Mouse (Mus musculus): ENCODE results near the gene Mapk3.
A peak's percentile ranks its signal among the peaks of the same experiment; 100 is the strongest.

The Mapk3 gene

DNA sequence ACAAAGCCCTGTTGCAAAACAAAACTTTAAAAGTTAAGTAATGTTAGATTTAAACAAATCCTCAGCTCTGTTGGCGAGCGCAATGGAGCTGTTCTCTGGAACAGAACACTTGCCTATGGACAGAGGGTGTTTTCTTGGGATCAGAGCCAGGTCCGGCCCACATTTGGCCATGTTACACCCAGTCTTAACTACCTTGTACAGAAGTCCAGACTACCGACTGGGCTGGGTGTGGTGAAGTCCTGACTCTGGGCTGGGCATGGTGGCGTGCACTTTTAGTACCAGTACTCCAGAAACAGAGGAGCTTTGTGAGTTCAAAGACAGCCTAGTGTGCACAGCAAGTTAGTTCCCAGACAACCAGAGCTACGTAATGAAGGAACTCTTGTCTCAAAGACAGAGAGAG is 47.6 kb downstream of the Mapk3 start:
- no peak for DNase-seq

DNA sequence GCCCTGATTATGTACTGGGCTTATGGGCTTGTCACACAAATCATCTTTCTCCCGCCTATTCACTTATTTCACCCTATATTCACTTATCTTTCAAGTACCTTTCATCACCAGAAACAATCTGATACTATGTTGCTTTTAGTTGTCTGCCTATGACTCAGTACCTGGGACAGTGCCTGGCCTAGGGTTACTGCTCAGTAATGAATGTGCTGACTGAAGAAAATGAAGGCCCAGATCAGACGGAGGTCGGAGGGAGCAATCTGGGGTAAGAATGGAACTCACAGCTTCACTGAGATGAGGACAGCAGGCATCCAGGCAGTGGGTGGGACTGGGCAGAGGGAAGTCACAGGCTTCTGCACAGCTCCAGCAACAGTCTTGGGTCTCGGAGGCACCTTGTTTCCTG is 48.0 kb downstream of the Mapk3 start:
- no peak for DNase-seq

DNA sequence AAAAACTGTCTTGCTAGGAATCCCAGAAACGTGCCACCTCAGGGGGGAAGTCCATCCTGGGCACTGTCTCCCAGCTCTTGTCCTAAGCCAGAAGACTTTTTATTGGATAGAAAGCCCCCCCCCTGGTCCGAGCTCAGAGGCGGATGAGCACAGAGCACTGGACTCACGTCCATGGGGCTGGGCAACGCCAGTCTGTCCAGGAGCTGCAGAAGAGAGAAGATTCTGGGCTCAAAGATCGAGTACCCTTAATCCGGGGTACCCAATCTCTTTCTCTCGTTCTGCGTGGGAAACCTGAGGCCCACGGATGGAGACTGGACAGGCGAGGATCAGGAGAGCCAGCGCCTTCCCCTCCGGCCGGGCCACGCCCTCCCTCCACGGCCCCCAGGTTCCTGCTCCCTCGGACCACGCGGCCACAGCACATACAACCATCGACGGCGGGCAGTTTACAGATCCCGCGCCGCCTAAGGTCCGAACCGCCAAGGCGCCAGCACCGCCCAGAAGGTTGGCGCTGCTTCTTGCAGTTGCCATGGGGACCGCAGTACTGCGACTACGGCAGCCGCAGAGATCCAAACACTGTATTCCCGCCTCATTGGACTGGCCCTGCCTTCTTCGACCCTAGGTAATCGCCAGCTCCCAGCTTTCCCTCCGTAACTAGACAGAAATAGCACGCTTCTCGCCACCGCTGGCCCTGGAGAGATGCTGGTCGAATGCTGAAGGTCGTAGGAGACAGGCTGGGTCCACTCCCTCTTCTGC is 49.5 kb downstream of the Mapk3 start:
- peak; percentile 52 to 60 for DNase-seq

DNA sequence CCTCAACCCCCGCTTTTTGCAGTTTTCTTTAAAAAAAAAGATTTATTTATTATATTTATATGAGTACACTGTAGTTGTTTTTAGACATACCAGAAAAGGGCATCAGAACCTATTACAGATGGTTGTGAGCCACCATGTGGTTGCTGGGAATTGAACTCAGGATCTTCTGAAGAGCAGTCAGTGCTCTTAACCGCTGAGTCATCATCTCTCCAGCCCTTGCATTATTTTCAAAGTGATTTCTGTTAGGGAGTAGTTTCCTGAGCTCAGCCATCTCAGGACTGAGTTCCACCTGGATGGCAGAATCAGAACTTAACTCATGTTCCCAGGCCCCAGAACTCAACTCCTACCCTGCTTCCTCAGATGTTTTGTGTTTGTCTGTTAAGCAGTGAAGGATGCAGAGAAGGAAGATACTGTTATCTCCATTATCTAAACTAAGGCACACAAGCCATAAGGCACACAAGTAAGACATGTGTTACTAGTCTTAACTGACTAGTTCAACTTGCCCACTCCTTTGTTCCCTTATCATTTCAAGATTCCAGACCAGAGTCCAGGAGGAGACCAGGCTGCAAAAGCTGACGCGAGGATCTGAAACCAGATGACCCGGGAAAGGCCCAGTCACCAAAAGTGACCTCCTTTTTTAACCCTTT is 50.4 kb downstream of the Mapk3 start:
- no peak for DNase-seq

Data from thymus, postnatal 36 days (tissue).